Mouse (Mus musculus): ENCODE measurements around the gene Zmynd15.
"Not testable (repeated sequence)": the region's sequence is repeated elsewhere in the genome, so short reads cannot be mapped to it uniquely, and the experiment has no call there.

Gene Zmynd15

DNA sequence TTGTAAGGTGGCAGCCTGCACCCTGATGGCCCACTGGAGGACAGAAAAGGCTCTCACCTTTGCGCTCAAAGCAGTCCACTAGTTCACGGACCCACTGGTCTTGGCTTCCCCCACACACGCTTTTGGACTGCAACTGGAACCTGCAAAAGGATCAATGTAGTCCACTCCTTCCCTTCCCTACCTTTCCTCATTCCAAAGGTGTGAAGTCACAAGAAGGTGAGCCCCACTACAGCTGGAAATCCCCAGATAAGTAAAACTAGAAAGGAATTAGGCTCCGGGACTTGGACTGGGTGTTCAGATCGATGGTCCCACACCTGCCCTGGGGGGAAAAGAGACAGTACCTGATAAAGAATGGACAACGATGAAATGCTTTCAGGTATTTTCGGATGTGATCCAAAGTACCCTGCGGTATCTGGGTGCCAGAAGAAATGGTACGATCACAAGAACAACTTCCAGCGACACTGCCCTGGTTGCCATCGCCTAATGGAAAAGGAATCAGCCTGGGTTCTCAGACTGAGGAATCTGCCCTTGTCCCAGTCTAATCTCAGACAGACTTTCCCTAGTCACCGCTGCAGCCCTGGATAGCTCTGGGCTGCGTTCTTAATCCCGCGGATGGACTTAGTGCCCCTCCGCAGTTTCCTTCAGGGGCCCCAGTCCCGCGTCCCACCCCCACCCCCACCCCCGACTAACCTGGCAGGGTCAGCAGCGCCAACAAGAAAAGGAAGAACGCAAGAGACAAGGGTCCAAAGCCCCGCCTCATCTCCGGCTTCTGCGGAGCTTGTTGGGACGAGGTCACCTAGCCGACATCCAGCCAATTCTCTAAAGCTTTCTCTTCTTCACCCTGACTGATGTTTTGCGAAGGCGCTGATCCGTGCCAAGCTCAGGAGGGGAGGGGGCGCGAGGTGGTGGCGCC lies at the start of gene Zmynd15:
Gene Zmynd15, plus strand, starts transcription at position 746 of the 913 bp plus-strand sequence.
- no peak for DNase-seq (ENCODE audit: low read depth, low spot score)

DNA sequence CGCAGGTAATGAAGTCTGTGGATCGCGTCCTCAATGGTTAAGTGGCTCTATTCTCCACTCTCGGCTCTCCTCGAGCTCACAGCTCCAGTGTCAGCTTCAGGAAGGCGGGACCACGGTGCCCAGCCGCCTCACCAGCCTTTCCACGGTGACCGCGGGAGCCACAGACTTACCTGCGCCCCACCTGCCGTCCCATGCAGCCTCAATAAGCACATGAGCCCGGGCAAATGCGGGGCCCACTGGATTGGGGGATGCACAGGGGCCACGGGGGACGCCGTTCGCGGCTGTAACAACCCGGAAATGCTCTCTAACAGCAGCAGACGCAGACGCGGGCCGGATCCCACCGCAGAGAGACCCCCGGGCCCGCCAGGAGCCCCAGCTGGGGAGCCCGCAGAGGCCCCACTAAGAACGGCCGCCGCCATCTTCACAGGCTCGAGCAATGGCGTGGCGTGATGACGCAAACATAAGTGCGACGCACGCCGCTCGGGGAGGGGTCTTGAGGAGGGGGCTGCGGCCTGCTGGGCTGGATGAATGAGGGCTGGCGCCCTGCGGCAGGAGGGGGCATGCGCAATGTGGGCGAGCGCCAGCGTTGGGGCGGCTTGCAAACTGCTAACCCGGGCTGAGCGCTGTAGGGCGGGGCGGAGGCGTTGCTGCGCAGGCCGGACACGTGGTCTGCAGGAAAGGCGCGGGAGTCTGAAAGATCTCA lies 49.5 kb upstream of the Zmynd15 start, which contains the start of gene Pelp1:
Gene Pelp1, minus strand, starts transcription at position 438 of the 703 bp plus-strand sequence.
- peak; percentile 92 for DNase-seq (ENCODE audit: low read depth, low spot score)

DNA sequence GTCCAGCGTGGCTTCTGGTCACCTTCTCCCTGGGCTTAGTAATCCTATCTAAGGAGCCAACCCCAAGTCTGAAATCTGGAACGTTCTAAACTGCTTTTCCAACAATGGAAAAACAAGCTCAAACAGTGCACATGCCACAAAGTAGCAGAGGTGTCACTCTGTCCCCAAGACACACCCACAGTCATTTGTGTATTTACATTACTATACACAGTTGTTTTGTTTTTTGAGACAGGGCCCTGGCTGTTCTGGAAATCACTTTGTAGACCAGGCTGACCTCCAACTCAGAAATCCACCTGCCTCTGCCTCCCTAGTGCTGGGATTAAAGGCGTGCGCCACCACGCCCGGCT lies 49.0 kb upstream of the Zmynd15 start:
- DNase-seq (ENCODE audit: low read depth, low spot score): no peak

DNA sequence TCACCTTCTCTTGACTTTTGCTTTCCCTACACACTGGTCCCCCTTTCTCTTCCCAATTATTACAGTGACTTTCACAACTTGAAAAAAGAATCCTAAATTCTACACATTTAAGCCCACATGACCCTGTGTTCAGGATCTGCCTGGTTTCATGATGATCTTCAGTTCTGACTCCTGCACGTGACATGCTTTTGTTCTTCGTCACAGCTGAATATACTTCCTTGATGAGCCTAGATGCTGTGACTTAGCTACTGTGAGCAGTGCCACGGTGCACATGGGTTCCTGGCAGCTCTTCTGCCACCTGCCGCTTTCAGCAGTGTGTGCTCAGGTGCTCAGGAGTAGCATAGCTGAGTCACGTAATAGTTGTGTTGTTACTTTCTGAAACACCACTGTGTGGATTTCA lies 46.6 kb upstream of the Zmynd15 start:
- no peak for DNase-seq (ENCODE audit: low read depth, low spot score)

DNA sequence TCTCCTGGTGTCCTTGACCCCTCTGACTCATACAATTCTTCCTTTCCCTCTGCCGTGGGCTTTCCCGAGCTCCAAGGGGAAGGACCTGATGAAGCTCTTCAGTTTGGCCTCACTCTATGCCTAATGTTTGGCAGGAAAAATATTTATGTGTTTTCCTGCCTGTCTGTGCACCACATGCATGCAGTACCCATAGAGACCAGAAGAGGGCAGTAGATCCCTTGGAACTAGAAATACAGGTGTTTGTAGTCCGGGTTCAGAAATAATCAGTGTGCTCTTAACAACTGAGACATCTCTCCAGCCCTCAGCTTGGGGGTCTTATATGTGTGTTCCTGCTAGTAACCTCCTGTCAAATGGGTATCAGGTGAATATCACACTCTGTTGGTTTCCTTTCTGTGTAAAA lies 45.3 kb upstream of the Zmynd15 start:
- DNase-seq (ENCODE audit: low read depth, low spot score): peak; percentile 91

DNA sequence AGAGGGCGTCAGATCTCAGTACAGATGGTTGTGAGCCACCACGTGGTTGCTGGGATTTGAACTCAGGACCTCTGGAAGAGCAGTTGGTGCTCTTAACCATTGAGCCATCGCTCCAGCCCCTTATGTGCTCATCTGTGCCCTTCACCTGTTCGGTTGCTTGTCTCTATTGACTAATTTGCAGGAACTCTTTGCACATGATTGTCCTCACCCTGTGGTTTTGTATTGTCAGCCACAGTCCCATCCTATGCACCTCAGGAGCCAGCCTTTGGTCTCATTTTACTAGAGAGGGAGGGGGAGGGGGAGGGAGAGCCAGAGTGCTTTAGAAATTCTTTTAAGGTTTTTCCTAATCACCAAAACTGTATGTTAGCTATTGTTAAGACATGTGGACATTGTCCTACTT lies 41.0 kb upstream of the Zmynd15 start:
- no peak for DNase-seq (ENCODE audit: low read depth, low spot score)

DNA sequence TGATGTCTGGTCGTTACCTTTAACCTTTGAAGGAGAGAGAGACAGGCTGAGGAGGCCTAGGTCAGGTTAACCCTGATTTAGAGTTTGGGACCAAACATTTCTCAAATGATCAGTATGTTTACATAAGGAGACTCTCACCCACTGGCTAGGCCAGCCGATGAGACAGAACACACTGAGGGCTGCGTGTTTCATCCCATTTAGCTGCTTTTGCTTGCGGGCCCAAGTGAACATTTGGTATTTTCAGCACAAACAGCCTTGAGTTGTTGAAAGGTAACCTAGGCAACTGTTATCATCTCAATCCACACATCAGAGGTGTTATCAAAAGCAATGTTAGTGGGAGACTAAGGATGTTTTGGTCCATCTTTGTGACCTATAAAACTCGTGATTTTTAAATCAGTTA lies 39.7 kb upstream of the Zmynd15 start:
- DNase-seq (ENCODE audit: low read depth, low spot score): no peak

DNA sequence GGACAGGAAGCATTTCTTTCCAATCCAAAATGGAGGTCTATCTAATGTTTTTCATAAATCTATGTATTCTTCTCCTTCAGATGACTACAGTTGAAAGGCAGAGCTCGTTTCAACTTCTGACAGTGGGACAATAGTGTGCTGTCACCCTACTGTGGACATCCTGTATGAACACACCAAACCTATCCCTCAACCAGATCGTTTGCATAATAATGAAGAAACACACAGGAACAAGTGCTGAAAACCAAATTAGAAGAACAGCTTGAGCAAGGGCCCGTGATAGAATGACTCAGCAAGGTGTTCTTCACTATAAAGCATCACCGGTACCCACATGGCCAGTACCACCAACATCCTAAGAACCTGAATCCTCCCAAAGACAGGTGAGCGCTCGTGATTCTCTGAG lies 32.6 kb upstream of the Zmynd15 start:
- not testable (repeated sequence) for DNase-seq (ENCODE audit: low read depth, low spot score)

DNA sequence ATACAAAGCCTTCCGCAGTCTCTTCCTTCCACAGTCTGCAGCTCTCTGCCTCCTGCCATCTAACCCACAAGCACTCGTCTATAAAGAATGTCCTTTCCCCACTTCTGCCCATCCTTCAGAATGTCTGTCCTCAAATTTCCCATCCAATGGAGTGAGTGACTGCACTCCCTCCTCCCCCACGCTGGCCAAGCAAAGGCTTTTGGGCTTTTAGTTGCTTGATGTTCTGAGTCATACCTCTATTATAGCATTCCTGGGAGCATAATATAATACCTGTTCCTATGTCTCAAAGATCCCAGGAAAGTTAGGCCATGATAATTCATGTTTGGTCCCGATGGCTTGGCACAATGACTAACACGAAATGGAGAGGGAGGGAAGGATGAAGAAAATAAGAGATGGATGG lies 27.7 kb upstream of the Zmynd15 start:
- DNase-seq (ENCODE audit: low read depth, low spot score): peak; percentile 61

DNA sequence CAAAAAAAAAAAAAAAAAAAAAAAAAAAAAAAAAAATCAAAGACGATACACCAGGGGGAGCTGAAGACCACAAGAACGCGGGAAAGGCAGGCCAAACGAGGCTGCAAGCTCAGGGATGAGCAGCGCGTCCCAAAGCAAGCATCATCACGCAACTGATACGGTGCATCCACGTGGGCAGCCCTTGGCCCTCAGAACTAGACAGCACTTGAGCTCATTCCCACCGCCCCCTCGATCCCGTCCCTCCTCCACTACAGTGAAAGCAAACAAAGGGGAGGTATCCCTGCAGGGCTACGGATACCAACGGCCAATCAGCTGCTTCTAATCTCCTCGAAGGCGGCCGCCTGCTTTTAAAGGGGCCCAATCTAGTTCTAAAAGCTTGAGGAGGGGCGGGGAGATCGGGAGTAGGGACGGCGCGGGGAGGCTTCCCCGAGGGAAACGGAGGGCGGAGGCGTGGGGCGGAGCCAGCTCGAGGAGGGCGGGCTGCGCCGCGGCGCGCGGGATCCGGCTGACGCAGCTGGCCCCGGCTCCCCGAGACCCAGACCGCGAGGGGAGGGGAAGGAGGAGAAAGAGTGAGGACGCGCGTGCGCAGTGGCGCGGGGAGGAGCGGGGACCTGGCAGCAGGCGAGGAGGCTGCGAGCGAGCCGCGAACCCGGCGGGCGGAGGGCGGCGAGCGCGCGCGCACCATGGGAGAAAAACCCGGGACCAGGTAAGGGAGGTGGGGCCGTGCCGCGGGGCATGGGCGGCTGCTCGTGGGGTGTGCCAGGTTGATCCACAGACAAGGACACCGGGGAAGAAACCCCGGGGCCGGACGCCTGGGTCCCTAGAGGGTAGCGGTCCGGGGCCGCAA lies 27.0 kb upstream of the Zmynd15 start, which contains the start of gene Arrb2:
Gene Arrb2, plus strand, starts transcription at position 588 of the 847 bp plus-strand sequence.
- peak; percentile 98 for DNase-seq (ENCODE audit: low read depth, low spot score)

DNA sequence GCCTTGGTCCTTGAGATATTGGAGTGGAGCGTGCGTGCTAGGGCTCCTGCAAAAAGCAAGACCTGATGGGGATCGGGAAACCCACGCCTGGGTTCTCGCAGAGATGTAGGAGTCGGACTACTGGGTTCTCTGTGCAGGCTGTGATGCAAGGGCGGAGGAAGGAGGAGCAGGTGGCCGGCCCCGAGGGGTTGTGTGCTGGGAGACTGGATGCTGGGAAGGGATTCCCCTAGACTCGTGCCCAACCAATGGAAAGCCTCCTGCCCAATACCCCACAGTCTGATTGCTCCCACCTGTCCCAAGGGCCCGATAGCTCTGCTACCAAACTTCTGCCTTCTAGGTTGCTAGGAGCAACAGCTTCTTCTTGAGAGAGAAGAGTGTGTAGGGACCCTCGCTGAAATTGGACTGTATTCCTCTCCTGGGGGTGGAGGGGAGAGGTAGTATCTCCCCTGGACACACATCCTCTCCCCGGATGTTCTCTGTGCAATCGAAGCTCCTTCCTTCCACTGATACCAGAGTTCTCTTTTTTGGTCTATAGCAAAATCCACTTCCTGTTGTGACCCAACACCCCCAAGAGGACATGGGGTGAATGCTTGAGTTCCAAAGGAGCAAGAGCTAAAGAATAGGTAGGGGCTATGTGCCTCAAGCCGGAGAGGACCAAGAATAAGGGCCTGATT lies 26.2 kb upstream of the Zmynd15 start:
- DNase-seq (ENCODE audit: low read depth, low spot score): peak; percentile 53

DNA sequence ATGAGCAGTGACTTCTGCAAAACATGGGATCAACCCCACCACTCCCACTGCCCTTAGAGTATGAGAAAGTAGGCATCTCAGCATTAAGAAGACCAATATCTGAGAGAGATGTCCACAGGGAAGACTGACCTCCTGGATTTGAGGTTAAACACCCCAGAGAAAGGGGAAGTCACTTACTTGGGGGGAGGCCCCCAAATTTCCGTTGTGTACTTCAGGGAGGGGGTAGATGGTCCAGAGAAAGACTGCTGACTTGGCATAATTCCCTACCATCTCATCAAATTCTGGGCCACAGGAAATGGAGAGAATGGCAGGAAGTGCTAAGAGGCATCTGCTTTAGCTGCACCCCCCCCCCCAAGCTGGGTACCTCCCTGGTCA lies 25.7 kb upstream of the Zmynd15 start:
- no peak for DNase-seq (ENCODE audit: low read depth, low spot score)

DNA sequence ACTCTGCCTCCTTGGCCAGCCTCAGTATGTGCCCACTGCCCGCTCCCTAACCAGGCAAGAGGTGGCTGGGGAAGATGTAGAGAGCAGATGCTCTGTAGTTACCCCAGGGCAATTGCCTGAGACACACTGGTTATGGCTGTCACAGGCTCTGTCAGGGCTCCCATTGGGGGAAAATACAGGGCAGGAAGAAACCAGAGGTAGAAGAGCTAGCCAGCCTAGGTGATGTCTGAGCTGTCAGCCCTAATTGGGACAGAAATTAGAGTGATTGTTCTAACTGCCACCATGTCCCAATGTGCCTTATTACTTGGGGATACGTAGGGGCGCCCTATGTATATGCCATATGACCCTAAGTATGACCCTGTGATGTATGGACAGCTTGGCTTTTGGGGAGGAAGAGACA lies 25.3 kb upstream of the Zmynd15 start:
- no peak for DNase-seq (ENCODE audit: low read depth, low spot score)

DNA sequence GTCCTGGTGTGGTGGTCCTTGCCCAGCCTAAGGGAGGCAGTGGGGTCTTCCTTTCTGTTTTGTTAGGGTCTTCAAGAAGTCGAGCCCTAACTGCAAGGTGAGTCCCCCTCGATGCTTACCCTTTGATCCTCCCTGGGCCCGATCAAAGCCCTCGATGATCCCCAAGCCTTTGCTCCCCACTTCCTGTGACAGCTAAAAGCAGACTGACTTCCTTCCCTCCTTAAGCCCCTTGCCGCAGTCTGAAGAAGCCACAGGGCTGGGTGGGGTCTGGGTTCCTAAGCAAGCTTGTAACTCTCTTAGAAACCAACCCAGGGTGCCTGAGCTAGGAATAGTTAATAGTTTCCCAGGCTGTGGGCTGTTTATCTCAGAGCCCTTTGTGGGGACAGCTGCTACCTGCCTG lies 23.8 kb upstream of the Zmynd15 start:
- DNase-seq (ENCODE audit: low read depth, low spot score): no peak

DNA sequence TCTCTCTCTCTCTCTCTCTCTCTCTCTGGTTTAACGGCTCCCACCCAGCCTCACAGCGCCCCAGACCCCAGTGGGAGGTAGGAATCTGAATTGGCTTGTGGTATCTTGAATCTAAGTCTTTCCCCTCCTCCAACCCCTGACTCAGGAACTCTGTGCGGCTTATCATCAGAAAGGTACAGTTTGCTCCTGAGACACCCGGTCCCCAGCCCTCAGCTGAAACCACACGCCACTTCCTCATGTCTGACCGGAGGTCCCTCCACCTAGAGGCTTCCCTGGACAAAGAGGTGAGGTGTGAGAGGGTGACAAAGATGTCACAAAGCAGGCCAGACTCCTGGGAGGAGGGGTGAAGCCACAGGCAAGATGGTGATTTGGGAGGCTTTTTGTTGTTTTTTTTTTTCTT lies 21.8 kb upstream of the Zmynd15 start:
- no peak for DNase-seq (ENCODE audit: low read depth, low spot score)

DNA sequence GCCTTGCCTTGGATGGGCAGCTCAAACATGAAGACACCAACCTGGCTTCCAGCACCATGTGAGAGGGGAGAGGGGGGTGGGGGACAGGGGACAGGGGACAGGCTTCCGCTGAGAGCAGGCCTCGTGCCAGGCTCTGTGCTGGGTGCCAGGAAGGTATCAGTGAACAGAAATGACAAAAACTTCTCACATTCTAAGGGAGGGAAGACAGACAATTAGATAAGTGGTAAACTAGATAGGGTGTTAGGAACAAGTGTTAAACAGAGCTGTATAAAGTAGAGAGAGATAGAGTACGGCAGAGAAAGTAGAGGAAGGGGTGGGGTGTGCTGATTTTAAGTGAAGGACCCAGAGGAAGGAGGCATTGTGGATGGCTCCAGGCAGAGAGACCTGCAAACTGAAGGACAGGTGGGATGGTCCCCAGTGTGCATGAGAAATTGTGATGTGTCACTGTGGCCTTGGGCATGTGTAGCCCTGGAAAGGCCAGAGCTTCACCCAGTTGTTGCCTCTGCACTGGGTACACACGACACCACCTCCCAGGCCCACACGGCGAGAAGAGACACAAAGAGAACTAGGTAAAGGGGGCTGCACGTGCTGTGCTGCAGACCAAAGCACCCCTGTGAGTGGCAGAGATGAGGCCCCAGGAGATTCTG lies 20.4 kb upstream of the Zmynd15 start:
- DNase-seq (ENCODE audit: low read depth, low spot score): no peak

DNA sequence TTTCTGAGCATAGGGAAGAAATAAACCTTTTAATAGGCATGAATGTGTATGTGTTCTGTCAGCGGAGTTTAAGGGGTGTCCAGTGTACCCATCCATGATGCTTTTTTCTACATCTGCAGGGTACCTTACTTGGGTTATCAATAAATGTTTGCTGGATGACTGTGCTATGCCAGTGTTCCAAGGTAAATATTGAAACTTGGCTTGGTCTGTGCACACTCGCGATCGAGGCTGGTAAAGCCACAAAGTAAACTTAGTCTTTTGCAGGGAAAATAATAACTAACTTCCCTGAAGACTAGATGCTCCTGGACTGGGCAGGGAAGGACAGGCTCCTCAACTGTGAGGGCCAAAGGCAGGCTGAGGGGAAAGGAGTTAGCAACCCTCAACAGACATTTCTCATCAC lies 18.6 kb upstream of the Zmynd15 start:
- DNase-seq (ENCODE audit: low read depth, low spot score): no peak

DNA sequence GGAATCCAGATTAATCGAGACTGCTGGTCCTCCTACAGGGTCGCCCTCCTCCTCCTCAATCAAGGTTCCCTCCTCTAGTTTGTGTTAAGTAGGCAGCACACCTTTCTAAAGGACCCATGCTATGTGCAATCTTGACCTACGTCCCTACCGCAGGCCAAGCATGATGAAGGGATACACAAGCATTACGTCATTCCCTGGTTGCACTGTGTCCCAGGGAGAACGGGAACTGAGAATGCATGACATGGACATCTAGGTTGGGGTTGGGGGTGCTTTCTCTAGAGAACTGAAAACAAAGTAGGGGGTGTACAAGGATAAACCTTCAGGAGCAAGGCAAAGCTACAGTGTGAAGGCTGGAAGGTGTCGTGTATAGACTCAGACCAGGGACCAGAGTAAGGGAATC lies 17.4 kb upstream of the Zmynd15 start:
- DNase-seq (ENCODE audit: low read depth, low spot score): no peak

DNA sequence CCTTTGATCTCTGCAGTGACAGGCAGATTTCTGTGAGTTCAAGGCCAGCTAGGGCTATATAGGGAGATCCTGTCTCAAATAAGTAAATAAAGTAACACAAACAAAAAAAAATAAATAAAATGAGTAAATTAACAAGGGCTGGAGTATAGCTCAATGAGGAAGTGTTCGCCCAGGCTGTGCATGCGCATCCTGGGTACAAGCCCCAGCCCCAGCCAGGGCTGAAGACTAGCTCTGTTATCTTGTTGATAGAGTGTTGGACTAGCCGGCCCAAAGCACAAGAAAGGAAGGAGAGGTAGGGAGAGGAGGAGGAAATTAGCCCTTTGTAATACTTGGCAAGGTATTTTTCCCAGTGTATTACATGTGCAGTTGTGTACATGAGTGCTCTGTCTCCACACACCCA lies 15.3 kb upstream of the Zmynd15 start:
- DNase-seq (ENCODE audit: low read depth, low spot score): no peak

DNA sequence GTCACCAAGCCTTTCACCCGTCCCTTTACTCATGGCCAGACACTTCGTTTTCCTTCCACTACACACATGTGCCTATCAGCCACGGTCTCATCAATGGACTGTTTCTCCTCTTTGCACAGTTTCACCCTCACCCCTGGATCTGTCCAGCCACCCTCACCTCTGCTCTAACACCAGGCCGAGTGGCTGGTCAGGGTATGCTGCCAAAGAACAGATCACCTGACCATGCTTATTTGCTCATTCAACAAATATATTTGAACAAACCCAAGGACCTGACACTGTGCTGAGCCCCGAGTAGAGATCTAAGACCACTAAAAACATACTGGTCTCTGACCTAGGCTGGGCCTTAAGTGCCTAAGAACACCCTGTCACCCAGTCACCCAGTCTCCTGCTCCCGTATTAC lies 14.6 kb upstream of the Zmynd15 start:
- no peak for DNase-seq (ENCODE audit: low read depth, low spot score)

DNA sequence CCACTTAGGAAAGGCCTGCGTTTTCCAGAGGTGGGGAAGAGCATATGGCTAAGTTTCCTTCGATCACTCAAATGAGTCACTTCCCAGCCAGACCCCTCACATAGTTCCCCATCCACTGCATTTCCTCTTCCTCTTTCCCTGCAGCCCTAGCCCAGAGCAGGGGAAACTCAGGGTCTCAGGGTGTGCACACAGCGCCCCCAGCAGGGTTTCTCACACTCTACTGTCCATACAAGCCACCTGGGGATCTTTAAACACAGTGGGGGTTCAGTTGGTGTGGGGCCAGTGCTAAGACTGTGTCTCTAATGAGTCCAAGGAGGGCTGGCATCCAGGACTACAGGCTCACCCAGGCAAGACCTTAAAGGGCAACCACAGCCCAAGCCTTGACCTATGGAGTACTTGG lies 12.5 kb upstream of the Zmynd15 start:
- DNase-seq (ENCODE audit: low read depth, low spot score): no peak
